Mouse (Mus musculus): ENCODE data around the gene Krit1.

GRCm38 (mm10) chr5:3845026-3845425, 42.0 kb downstream of the Krit1 start, which contains the start of gene Lrrd1:
- TF ChIP-seq CTCF (IDR thresholded peaks at IDR 0.05; ENCODE audit: low read depth) (no peak), EP300 (IDR thresholded peaks at IDR 0.05; ENCODE audit: low read depth) (no peak)

Data from liver, embryonic 14.5 days (tissue).